Mouse (Mus musculus) hindbrain, embryonic 12.5 days (tissue): ENCODE results near the gene Keap1. TPM values are rescaled to one million over a fixed set of nuclear protein-coding genes. Genes with fewer than 3 reads are reported as not detected.
A peak's percentile ranks its signal among the peaks of the same experiment; 100 is the strongest.
"Not testable (repeated sequence)": the region's sequence is repeated elsewhere in the genome, so short reads cannot be mapped to it uniquely, and the experiment has no call there.

Source experiments
- ATAC-seq: fragments of 200-750 bp; cut with Nextera tagmentation; 2 replicates; pipeline ENCODE4 v1.8.0; 2017; ENCODE audit warnings: moderate TSS enrichment; ENCODE audit not compliant: low FRiP score
- H3K27ac ChIP-seq: fragments of 300-500 bp; sonication (generic); 2 replicates; pipeline ENCODE4 v1.5.1; 2016; ENCODE audit warnings: mild to moderate bottlenecking
- H3K27me3 ChIP-seq: fragments of 300-500 bp; sonication (generic); 2 replicates; pipeline ENCODE4 v1.6.1; 2016; ENCODE audit warnings: mild to moderate bottlenecking
- H3K36me3 ChIP-seq: fragments of 300-500 bp; sonication (generic); 2 replicates; pipeline ENCODE4 v1.6.1; 2016; ENCODE audit warnings: mild to moderate bottlenecking
- H3K4me1 ChIP-seq: fragments of 300-500 bp; sonication (generic); 2 replicates; pipeline ENCODE4 v1.6.1; 2016
- H3K4me2 ChIP-seq: fragments of 300-500 bp; sonication (generic); replicated peaks from 2 replicates; pipeline ENCODE4 v1.6.1; 2016; ENCODE audit warnings: mild to moderate bottlenecking
- H3K4me3 ChIP-seq: fragments of 300-500 bp; sonication (generic); 2 replicates; pipeline ENCODE4 v1.5.1; 2016; ENCODE audit warnings: mild to moderate bottlenecking
- H3K9ac ChIP-seq: fragments of 300-500 bp; sonication (generic); 2 replicates; pipeline ENCODE4 v1.6.1; 2016; ENCODE audit warnings: mild to moderate bottlenecking, moderate library complexity
- H3K9me3 ChIP-seq: fragments of 300-500 bp; sonication (generic); replicated peaks from 2 replicates; pipeline ENCODE4 v1.6.1; 2016; ENCODE audit warnings: mild to moderate bottlenecking
- WGBS: fragments of 180-500 bp; shearing (Covaris S2); methylation state at CpG from one replicate; pipeline ENCODE4 v1.1.7; 2016; 5-methylcytosine and 5-hydroxymethylcytosine counted together
- polyA plus RNA-seq: library from polyadenylated mRNA; unstranded; fragments of >200 nt; fragmentation: Nextera tagmentation; extraction: Ambion mirVana; gene quantifications from 2 replicates; pipeline ENCODE4 v1.2.1, GENCODE M21; 2016

The Keap1 gene
- polyA plus RNA-seq, 1 experiment from 2014 or later: 54.8 TPM

GRCm38 (mm10) chr9:21273520-21274228, 34.5 kb upstream of the Keap1 start:
- Histone ChIP-seq H3K9me3 (no peaks in the 10 kb centered on the region), H3K27me3 (no peaks in the 10 kb centered on the region), H3K4me3 (no peak overlapping the region), H3K36me3 (peaks cover 95% of the 10 kb centered on the region), H3K9ac (no peak overlapping the region), H3K4me1 (no peaks in the 10 kb centered on the region), H3K27ac (no peak overlapping the region), H3K4me2 (no peak overlapping the region)
- 88% methylated on average over 7 of the region's 7 CpGs for WGBS
- no peak for ATAC-seq

GRCm38 (mm10) chr9:21273094-21273493, 33.9 kb upstream of the Keap1 start:
- no peak overlapping the region for H3K4me3 ChIP-seq
- no peak overlapping the region for H3K27ac ChIP-seq
- no peak for ATAC-seq
- H3K36me3 ChIP-seq: peaks cover 98% of the 10 kb centered on the region
- H3K4me1 ChIP-seq: no peaks in the 10 kb centered on the region
- 86% methylated on average over 8 of the region's 8 CpGs for whole genome bisulfite sequencing
- no peak overlapping the region for H3K4me2 ChIP-seq
- H3K9ac ChIP-seq: no peak overlapping the region
- H3K9me3 ChIP-seq: no peaks in the 10 kb centered on the region
- H3K27me3 ChIP-seq: no peaks in the 10 kb centered on the region

DNA sequence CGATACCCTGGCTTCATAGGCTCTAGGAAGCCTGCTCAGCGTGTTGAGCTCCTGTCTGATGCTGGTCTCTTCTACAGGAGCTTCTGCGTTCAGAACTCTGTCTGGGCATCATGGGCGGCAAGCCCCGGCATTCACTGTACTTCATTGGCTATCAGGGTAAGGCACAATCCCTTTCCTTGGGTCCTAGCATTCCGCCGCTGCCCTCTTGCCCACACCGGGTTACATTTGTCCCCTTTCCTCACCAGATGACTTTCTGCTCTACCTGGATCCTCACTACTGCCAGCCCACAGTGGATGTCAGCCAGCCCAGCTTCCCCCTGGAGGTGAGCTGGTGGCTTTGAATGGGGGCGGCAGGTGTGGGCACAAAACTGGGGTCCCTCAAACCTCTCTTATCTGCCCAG, 33.2 kb upstream of the Keap1 start:
- Histone ChIP-seq H3K27ac (no peak overlapping the region), H3K4me1 (no peaks in the 10 kb centered on the region), H3K9ac (no peak overlapping the region), H3K4me2 (no peak overlapping the region), H3K4me3 (no peak overlapping the region), H3K36me3 (peaks cover 95% of the 10 kb centered on the region), H3K9me3 (no peaks in the 10 kb centered on the region), H3K27me3 (no peaks in the 10 kb centered on the region)
- 92% methylated on average over 9 of the region's 9 CpGs for WGBS
- ATAC-seq: no peak

DNA sequence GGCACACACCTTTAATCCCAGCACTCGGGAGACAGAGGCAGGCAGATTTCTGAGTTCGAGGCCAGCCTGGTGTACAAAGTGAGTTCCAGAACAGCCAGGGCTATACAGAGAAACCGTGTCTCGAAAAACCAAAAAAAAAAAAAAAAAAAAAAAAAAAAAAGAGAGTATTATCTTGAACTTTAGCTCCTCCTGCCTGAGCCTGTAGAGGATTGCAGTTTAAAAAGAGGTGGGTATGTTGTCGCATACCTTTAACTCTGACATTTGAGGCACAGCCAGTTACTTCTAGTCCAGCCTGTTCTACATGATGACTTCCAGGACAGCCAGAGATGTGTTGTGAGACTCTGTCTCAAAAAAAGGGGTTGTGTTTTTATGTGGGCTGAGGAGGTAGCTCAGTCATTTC, 30.4 kb upstream of the Keap1 start:
- Histone ChIP-seq H3K4me1 (peaks cover 16% of the 10 kb centered on the region), H3K36me3 (peaks cover 74% of the 10 kb centered on the region)
- not testable (repeated sequence) for H3K4me2 ChIP-seq, H3K4me3 ChIP-seq, H3K9me3 ChIP-seq, H3K27me3 ChIP-seq, H3K27ac ChIP-seq, ATAC-seq, H3K9ac ChIP-seq
- 84% methylated on average over 5 of the region's 5 CpGs for WGBS

GRCm38 (mm10) chr9:21268305-21268704, 29.1 kb upstream of the Keap1 start:
- H3K36me3 ChIP-seq: peaks cover 61% of the 10 kb centered on the region

GRCm38 (mm10) chr9:21266889-21267288, 27.7 kb upstream of the Keap1 start:
- H3K27ac ChIP-seq: no peak overlapping the region
- H3K4me2 ChIP-seq: no peak overlapping the region
- peaks cover 19% of the 10 kb centered on the region for H3K4me1 ChIP-seq
- 94% methylated on average over 5 of the region's 5 CpGs for WGBS
- H3K9me3 ChIP-seq: no peaks in the 10 kb centered on the region
- no peak for ATAC-seq
- H3K27me3 ChIP-seq: no peaks in the 10 kb centered on the region
- H3K9ac ChIP-seq: no peak overlapping the region
- no peak overlapping the region for H3K4me3 ChIP-seq
- H3K36me3 ChIP-seq: peaks cover 47% of the 10 kb centered on the region

More at GRCm38 (mm10) chr9:21268305-21268704, 29.1 kb upstream of the Keap1 start:
- WGBS: 95% methylated on average over 16 of the region's 16 CpGs
- H3K4me3 ChIP-seq: no peak overlapping the region
- H3K4me2 ChIP-seq: no peak overlapping the region
- no peaks in the 10 kb centered on the region for H3K27me3 ChIP-seq
- H3K9me3 ChIP-seq: no peaks in the 10 kb centered on the region
- no peak for ATAC-seq
- H3K27ac ChIP-seq: no peak overlapping the region
- no peak overlapping the region for H3K9ac ChIP-seq
- peaks cover 19% of the 10 kb centered on the region for H3K4me1 ChIP-seq

DNA sequence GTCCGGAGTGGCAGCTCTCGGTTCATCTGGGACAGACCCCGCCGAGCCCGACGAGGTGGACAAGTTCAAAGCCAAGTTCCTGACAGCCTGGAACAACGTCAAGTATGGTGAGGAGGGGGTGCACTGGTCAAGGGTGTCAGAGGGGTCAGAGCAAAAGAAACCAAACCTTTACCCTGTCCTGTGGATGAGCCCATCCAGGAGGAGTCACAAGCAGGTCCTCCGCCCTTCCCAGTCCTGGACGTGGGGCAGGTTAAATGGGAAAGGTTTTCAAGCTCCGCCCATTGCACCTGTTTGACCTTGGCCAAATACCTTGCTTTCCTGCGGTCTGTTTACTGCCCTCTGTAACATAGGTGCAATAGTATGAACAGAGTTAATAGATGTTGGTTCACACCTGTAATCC, 26.4 kb upstream of the Keap1 start:
- ATAC-seq: peak; percentile 46; the same call in 1 of the 2 replicates
- H3K36me3 ChIP-seq: peaks cover 34% of the 10 kb centered on the region
- peak overlapping the region; percentile 93 for H3K4me2 ChIP-seq
- H3K9me3 ChIP-seq: no peaks in the 10 kb centered on the region
- WGBS: 6% methylated on average over 11 of the region's 11 CpGs
- H3K27ac ChIP-seq: no peak overlapping the region; the same call in 1 of the 2 replicates
- peak overlapping the region; percentile 86 for H3K4me3 ChIP-seq
- no peaks in the 10 kb centered on the region for H3K27me3 ChIP-seq
- peaks cover 19% of the 10 kb centered on the region for H3K4me1 ChIP-seq
- peak overlapping the region; percentile 82 for H3K9ac ChIP-seq

GRCm38 (mm10) chr9:21265000-21265561, 25.9 kb upstream of the Keap1 start, which contains the start of gene Atg4d:
Atg4d (plus strand) TSS chr9:21265293.
- H3K9me3 ChIP-seq: no peaks in the 10 kb centered on the region
- peak within 1 kb of the TSS; percentile 78 for H3K27ac ChIP-seq
- ATAC-seq: peak; percentile 97
- H3K9ac ChIP-seq: peak within 1 kb of the TSS; percentile 82
- H3K27me3 ChIP-seq: no peaks in the 10 kb centered on the region
- H3K4me1 ChIP-seq: peaks cover 19% of the 10 kb centered on the region
- WGBS: 0% methylated on average over 46 of the region's 49 CpGs
- peaks cover 29% of the 10 kb centered on the region for H3K36me3 ChIP-seq
- peak within 1 kb of the TSS; percentile 86 for H3K4me3 ChIP-seq
- peak within 1 kb of the TSS; percentile 93 for H3K4me2 ChIP-seq

DNA sequence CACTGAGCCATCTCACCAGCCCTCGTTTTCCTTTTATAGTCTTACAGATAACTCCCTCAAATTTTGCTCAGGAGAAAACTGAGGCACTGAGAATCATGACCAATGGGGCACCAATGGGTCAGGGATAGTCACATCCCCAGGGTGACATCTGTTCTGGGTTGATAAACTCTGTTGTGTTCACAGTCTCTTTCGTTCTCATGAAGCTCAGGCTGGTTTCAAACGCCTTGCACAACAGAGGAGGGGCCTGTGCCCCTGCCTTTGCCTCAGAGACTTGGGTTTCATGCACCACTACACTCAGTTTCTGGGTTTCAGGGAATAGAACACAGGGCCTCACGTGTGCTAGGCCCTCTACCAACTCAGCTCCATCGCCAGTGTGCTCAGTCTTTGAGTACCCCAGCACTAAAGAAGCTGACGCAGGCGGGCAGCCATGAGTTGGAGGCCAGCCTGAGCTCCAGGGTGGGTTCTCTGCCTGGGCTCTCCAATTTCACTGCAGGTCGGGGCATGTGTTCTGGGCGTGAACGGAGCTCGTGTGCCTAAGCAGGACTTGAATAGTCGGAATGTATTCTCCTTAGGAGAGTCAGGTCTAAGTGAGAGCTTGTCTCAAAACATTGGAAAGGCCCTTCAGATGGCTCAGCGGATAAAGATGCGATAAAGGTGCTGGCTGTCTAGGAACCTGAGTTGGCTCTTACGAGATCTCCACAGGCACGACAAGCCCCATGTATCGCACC, 25.3 kb upstream of the Keap1 start:
- Histone ChIP-seq H3K4me3 (peak overlapping the region; percentile 86), H3K4me1 (peaks cover 19% of the 10 kb centered on the region), H3K9me3 (no peaks in the 10 kb centered on the region), H3K9ac (peak overlapping the region; percentile 82), H3K27ac (peak overlapping the region; percentile 60), H3K36me3 (peaks cover 24% of the 10 kb centered on the region), H3K27me3 (no peaks in the 10 kb centered on the region), H3K4me2 (peak overlapping the region; percentile 55)
- WGBS: 20% methylated on average over 17 of the region's 17 CpGs
- ATAC-seq: no peak; the same call in none of the 2 replicates

DNA sequence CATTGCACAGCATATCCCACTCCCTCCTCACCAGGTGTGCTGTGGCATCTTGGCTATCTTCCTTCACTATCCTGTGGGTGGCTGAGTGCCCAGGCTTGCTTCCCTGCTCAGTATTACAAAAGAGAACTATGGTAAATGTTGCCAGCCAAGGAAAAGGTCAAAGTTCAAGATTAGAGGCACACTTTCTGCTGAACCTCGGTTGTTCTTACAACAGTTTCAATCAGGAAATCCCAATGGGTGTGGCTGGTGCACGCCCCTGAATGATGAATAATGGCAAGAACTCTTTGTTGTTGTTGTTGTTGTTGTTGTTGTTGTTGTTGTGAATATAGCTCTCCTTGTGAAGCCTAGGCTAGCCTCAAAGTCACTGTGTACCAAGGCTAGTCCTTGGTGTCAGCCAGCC, 22.7 kb upstream of the Keap1 start:
- Histone ChIP-seq H3K9me3 (no peaks in the 10 kb centered on the region), H3K36me3 (peaks cover 1% of the 10 kb centered on the region), H3K4me1 (peaks cover 18% of the 10 kb centered on the region), H3K4me2 (no peak overlapping the region), H3K4me3 (no peak overlapping the region), H3K9ac (no peak overlapping the region), H3K27ac (no peak overlapping the region), H3K27me3 (no peaks in the 10 kb centered on the region)
- 66% methylated on average over 2 of the region's 2 CpGs for WGBS
- no peak for ATAC-seq

GRCm38 (mm10) chr9:21260491-21261040, 21.4 kb upstream of the Keap1 start:
- H3K27me3 ChIP-seq: no peaks in the 10 kb centered on the region
- no peaks in the 10 kb centered on the region for H3K36me3 ChIP-seq
- no peak overlapping the region for H3K27ac ChIP-seq
- ATAC-seq: no peak
- H3K4me2 ChIP-seq: no peak overlapping the region
- peaks cover 5% of the 10 kb centered on the region; the same call in 1 of the 2 replicates for H3K4me1 ChIP-seq
- H3K4me3 ChIP-seq: no peak overlapping the region
- no peak overlapping the region for H3K9ac ChIP-seq
- no peaks in the 10 kb centered on the region for H3K9me3 ChIP-seq
- 76% methylated on average over 6 of the region's 6 CpGs for WGBS

DNA sequence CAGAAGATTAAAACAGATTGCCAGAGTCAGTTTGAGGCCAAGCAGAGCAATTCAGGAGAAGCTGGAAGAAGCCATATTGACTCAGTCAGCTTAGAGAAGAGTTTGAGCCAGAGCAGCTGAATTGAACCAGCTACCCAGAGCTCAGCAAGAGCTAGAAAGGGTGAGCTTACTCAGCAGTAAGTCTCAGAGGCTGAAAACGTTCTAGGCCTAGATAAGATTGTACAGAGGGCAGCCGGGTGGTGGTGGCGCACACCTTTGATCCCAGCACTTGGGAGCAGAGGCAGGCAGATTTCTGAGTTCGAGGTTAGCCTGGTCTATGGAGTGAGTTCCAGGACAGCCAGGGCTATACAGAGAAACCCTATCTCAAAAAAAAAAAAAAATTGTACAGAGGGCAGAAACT, 17.2 kb upstream of the Keap1 start:
- not testable (repeated sequence) for H3K9ac ChIP-seq, H3K36me3 ChIP-seq, ATAC-seq, H3K4me3 ChIP-seq, H3K4me2 ChIP-seq, H3K4me1 ChIP-seq, H3K9me3 ChIP-seq, H3K27ac ChIP-seq
- 82% methylated on average over 4 of the region's 4 CpGs for WGBS
- peaks cover 13% of the 10 kb centered on the region for H3K27me3 ChIP-seq
